Mouse (Mus musculus) liver, embryonic 14.5 days (tissue): ENCODE results near the gene Fsd1.

Source experiments
- CTCF ChIP-seq: IDR thresholded peaks from 2 replicates; pipeline ENCODE4 v1.5.1; 2016; ENCODE audit warnings: antibody characterized with exemption, low read depth, control low read depth
- EP300 ChIP-seq: IDR thresholded peaks from 2 replicates; pipeline ENCODE4 v1.6.1; 2016; ENCODE audit warnings: antibody characterized with exemption, low read depth

- TF ChIP-seq EP300 (no peak), CTCF (no peak)
Observed at GRCm38 (mm10) chr17:56027801-56028441, 41.6 kb downstream of the Fsd1 start.
